Mouse (Mus musculus) cerebellum, adult 2 months (tissue): ENCODE data around the gene Smyd3.

Source experiments
- CTCF ChIP-seq: fragments of 200-500 bp; IDR thresholded peaks from 2 replicates; pipeline ENCODE4 v1.5.1; 2011; ENCODE audit warnings: low read depth, mild to moderate bottlenecking, control low read depth, low read length, moderate library complexity, borderline replicate concordance; ENCODE audit not compliant: insufficient read depth
- POLR2A ChIP-seq: fragments of 200-500 bp; IDR thresholded peaks from 2 replicates; pipeline ENCODE4 v1.6.1; 2011; ENCODE audit warnings: low read length, control low read depth, borderline replicate concordance; ENCODE audit not compliant: insufficient read depth

- TF ChIP-seq CTCF (peak; percentile 33; the same call in 1 of the 2 replicates), POLR2A (no peak)
Observed at GRCm38 (mm10) chr1:179477157-179477902, 40.5 kb downstream of the Smyd3 start.
